Mouse (Mus musculus): ENCODE results near the gene Rnf121.

Rnf121 gene

DNA sequence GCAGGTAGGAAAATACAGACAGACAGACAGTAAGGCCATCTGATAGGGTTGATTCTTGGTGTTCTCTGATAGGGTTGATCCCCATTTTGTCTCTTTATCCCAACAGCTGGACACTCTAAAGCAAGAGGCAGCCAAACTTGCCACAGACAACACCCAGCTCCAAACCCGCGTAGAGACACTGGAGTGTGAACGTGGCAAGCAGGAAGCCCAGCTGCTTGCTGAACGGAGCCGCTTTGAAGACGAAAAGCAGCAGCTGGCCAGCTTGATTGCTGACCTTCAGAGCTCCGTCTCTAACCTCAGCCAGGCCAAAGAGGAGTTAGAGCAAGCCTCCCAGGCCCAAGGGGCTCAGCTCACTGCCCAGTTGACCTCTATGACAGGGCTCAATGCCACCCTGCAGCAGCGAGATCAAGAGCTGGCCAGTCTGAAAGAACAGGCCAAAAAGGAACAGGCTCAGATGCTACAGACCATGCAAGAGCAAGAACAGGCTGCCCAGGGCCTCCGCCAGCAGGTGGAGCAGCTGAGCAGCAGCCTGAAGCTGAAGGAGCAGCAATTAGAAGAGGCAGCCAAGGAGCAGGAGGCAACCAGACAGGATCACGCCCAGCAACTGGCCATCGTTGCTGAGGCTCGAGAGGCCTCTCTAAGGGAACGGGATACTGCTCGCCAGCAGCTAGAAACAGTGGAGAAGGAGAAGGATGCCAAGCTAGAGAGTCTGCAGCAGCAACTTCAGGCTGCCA is 66.9 kb downstream of the Rnf121 start:
- DNase-seq: peak; percentile 85 to 95

DNA sequence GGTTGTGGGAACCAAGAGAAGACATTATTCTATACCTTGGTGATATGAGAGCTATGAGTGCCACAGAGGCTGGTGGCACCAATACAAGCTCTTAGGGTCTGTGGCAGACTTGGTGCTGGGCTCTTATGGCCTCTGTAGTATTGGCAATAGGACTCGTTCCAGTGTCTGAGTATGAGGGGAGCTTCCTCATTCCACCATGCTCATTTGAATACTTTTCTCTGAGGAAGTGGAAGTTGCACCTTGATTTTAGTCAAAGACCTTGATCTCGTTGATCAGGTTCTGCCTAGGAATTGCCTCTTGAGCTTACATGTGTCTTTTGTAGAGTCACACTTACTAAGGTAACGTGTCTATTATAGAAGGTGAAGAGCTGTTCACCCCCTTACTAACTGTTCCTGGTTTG is 71.0 kb downstream of the Rnf121 start:
- DNase-seq: no peak

GRCm38 (mm10) chr7:101985081-101985480 is 80.2 kb downstream of the Rnf121 start:
- DNase-seq: peak; percentile 29 to 39

GRCm38 (mm10) chr7:101982735-101983134 is 82.5 kb downstream of the Rnf121 start:
- DNase-seq: peak; percentile 70 to 74

DNA sequence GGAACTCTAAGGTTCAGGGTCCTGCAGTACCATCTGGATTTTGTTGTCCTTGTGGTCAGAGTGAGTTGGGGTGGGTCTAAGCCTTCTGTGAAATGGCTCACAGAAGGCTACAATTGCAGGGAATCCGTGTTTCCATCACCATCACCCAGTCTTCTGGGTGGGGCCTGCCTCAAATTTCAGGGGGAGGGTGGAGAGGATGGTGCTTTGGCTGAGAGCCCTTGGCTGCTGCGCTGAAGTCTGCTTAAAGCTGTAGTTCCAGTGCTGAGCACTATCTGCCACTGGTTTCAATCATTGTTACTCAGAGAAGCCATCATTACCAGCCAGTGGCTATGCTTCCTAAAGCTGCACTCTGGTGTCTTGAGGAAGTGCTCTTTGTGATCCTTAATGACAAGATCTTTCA is 90.8 kb downstream of the Rnf121 start:
- peak in 1 of 2 experiments; percentile 45 for DNase-seq

DNA sequence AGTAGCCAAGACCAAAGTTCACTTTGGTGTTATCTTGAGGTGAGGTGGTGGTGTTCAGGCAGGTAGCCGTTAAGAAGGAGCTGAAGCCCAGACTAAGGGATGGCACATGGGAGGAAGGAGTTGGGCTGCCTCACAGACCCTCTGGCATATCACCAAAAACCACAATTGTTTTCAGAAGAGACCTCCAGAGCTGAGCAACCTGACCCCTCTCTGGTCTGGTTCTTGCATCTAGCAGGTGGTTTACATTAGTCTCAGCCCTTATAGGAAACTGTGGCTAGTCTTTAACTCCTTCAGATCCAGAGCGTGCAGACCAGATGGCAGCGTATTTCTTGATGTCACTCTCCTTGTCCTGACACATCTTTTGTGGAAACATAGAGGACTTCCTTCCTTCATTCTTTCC is 91.5 kb downstream of the Rnf121 start:
- DNase-seq: no peak

DNA sequence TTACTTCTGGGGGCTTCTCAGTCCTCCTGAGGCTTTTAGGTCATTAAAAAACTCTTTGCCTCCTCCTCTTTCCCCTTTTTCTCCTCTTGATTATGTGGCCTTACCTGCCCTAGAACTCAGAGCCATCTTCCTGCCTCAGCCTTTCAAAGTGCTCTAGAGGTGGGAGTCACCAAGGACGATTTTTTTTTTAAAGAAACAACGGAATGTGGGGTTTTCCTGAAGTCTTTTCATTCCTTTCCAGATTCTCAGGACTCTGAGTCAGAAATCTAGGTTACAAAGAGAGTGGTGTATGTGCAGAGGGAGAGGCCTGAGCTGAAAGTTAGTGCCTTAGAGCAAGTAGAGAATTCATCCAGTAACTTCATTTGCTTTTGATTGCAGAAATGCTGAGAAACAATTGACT is 93.5 kb downstream of the Rnf121 start:
- DNase-seq: no peak

- peak; percentile 79 to 82 for DNase-seq
Measured at GRCm38 (mm10) chr7:101970821-101971461, 94.3 kb downstream of the Rnf121 start.

DNA sequence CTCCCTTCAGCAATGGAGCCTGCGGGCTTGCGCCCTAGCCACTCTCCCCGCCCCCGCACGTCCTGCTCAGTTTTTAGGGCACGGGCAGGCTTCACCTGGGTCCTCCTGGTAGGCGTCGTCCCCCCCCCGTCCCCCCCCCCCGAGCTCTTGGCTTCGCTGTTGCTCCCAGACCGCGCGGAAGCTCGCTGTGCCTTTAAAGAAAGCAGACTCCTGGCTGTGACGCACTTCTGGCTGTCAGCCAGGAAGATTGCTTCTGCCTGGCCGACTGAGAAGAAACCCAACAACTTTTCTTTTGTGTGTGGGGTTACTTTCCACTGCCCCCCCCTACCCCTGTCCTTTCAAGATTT is 94.9 kb downstream of the Rnf121 start:
- peak; percentile 97 to 98 for DNase-seq

DNA sequence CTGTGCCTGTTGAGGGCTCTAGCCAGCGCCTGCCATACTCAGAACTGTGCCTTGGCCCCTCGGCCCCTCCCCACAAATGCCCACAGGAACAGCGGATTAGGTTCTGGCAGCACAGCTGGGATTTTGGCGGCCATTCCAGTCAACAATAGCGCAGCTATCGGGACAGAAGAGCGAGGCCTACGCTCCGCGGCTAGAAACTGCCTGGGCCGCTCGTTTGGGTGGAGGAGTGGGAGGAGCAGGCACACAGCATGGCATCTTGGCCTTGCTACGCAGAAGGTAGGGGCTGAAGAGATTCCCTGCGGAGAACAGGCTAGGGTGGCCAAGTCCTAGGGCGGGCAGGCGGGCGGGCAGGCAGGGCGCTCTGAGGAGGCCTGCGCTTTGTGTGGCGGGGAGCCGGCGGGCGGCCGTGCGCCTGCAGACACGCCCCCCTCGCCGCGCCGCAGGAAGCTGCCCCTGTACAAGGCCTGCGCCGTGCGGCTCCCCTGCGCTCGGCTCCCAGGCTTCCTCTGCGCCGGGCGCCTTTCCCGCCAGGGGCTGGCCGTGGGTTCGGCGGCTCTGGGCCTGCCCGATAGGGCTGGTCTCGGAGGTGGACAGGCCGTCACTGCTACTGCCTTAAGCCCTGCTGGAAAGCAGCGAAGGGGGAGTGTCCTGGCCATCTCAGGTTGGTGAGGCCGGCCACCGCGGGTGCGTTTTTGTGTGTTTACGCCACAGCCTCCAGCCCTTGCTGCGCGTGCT is 95.4 kb downstream of the Rnf121 start:
- peak; percentile 91 to 93 for DNase-seq

All from kidney, postnatal 36 days (tissue).